Mouse (Mus musculus) stomach, postnatal 0 days (tissue): ENCODE measurements around the gene 4930564D02Rik.

Source experiments
- CTCF ChIP-seq: IDR thresholded peaks from 2 replicates; pipeline ENCODE4 v1.5.1; 2016; ENCODE audit warnings: antibody characterized with exemption, low read depth, mild to moderate bottlenecking, moderate library complexity
- EP300 ChIP-seq: optimal IDR thresholded peaks from 2 replicates; pipeline ENCODE3; 2016; ENCODE audit warnings: antibody characterized with exemption

DNA sequence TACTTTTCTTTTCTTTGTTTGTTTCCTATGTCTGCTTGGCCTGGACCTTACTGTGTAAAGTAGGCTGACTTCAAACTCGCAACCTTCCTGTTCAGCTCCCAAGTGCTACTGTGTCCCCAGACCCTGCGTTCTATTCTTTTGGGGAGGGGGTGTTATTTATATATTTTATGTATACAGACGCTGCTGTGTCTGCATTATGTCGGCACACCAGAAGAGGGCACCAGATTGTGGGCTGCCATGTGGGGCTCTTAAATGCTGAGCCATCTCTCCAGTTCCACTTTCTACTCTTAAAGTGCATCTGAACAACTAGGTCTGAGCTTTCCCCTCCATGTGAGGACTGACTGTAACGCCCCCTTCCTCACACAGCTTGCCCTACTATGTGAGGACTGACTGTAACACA lies 22.9 kb upstream of the 4930564D02Rik start:
- no peak for TF ChIP-seq EP300
- peak; percentile 30; the same call in 1 of the 2 replicates for TF ChIP-seq CTCF
